Mouse (Mus musculus) liver, adult 2 months (tissue): ENCODE results near the gene Gm26620. TPM values are rescaled to one million over a fixed set of nuclear protein-coding genes. Genes with fewer than 3 reads are reported as not detected.

Experiments used
- DNase-seq: peaks from one replicate; pipeline ENCODE4 v3.0.0-alpha.2; 2011; ENCODE audit warnings: low read depth, low spot score; ENCODE audit errors: extremely low read depth
- H3K27ac ChIP-seq: fragments of 200-500 bp; replicated peaks from 2 replicates; pipeline ENCODE4 v1.5.1; 2012; ENCODE audit warnings: low read depth, mild to moderate bottlenecking, control low read depth, inconsistent platforms, low read length; ENCODE audit not compliant: insufficient read depth
- H3K27me3 ChIP-seq: fragments of 200-500 bp; 2 replicates; pipeline ENCODE4 v1.6.1; 2012; ENCODE audit warnings: mild to moderate bottlenecking, moderate library complexity, low read length, inconsistent platforms; ENCODE audit not compliant: control insufficient read depth, insufficient read depth
- H3K36me3 ChIP-seq: fragments of 200-500 bp; 2 replicates; pipeline ENCODE4 v1.6.1; 2012; ENCODE audit warnings: low read length, inconsistent platforms; ENCODE audit not compliant: control insufficient read depth, insufficient read depth
- H3K4me1 ChIP-seq: fragments of 200-500 bp; 2 replicates; pipeline ENCODE4 v1.6.1; 2011; ENCODE audit warnings: low read length; ENCODE audit not compliant: control insufficient read depth, insufficient read depth
- H3K4me3 ChIP-seq: fragments of 200-500 bp; 2 replicates; pipeline ENCODE4 v1.5.1; 2011; ENCODE audit warnings: low read depth, mild to moderate bottlenecking, control low read depth, low read length, moderate library complexity; ENCODE audit not compliant: insufficient read depth
- H3K79me2 ChIP-seq: fragments of 200-500 bp; 2 replicates; pipeline ENCODE4 v1.6.1; 2012; ENCODE audit warnings: inconsistent platforms, mild to moderate bottlenecking, low read length, moderate library complexity; ENCODE audit not compliant: control insufficient read depth, insufficient read depth
- H3K9ac ChIP-seq: fragments of 200-500 bp; 2 replicates; pipeline ENCODE4 v1.6.1; 2012; ENCODE audit warnings: low read depth, mild to moderate bottlenecking, control low read depth, inconsistent platforms, low read length
- CTCF ChIP-seq: fragments of 200-500 bp; IDR thresholded peaks from 2 replicates; pipeline ENCODE4 v1.5.1; 2011; ENCODE audit warnings: low read depth, low read length, control low read depth
- POLR2A ChIP-seq: fragments of 200-500 bp; IDR thresholded peaks from 2 replicates; pipeline ENCODE4 v1.6.1; 2011; ENCODE audit warnings: low read length, control low read depth; ENCODE audit not compliant: insufficient read depth; ENCODE audit errors: extremely low read depth
- WGBS: fragments of 180-500 bp; shearing (Covaris S2); methylation state at CpG from one replicate; pipeline ENCODE4 v1.1.7; 2018; 5-methylcytosine and 5-hydroxymethylcytosine counted together
- polyA plus RNA-seq: library from polyadenylated mRNA; depleted of rRNA; stranded (reverse); fragments of >200 nt; gene quantifications from 2 replicates; pipeline ENCODE4 v1.2.3, GENCODE M21; 2012
- total RNA-seq: library from RNA; depleted of rRNA; stranded (reverse); fragments of >200 nt; gene quantifications from 2 replicates; pipeline ENCODE4 v1.2.3, GENCODE M21; 2014

Gene Gm26620
- total and polyA plus RNA-seq, 2 experiments, result 0.59 to 0.74 TPM

- Histone ChIP-seq H3K9ac (no peak overlapping the region), H3K79me2 (no peaks in the 10 kb centered on the region), H3K27me3 (no peaks in the 10 kb centered on the region), H3K4me3 (no peak overlapping the region), H3K36me3 (no peaks in the 10 kb centered on the region), H3K27ac (no peak overlapping the region), H3K4me1 (peaks cover 1% of the 10 kb centered on the region; the same call in 1 of the 2 replicates)
- WGBS, result 52% methylated on average over 16 of the region's 16 CpGs
- TF ChIP-seq CTCF, result no peak
- peak; percentile 47 for DNase-seq
Observed at GRCm38 (mm10) chr1:170898413-170899075, 13.7 kb downstream of the Gm26620 start.

- no peaks in the 10 kb centered on the region for H3K79me2 ChIP-seq
- 21% methylated on average over 10 of the region's 10 CpGs for WGBS
- no peaks in the 10 kb centered on the region; the same call in 1 of the 2 replicates for H3K4me1 ChIP-seq
- H3K27ac ChIP-seq, result no peak overlapping the region
- H3K4me3 ChIP-seq, result no peak overlapping the region
- no peaks in the 10 kb centered on the region for H3K27me3 ChIP-seq
- TF ChIP-seq CTCF, result peak; percentile 48
- no peak for TF ChIP-seq POLR2A
- peak overlapping the region; percentile 55; the same call in 1 of the 2 replicates for H3K9ac ChIP-seq
- DNase-seq, result peak; percentile 56
- no peaks in the 10 kb centered on the region for H3K36me3 ChIP-seq
Observed at GRCm38 (mm10) chr1:170900799-170901467, 16.1 kb downstream of the Gm26620 start.

- Histone ChIP-seq H3K79me2 (no peaks in the 10 kb centered on the region), H3K9ac (no peak overlapping the region), H3K4me1 (no peaks in the 10 kb centered on the region; the same call in 1 of the 2 replicates), H3K27ac (no peak overlapping the region), H3K4me3 (no peak overlapping the region), H3K27me3 (no peaks in the 10 kb centered on the region), H3K36me3 (no peaks in the 10 kb centered on the region)
- DNase-seq, result peak; percentile 70
- TF ChIP-seq POLR2A (no peak), CTCF (peak; percentile 76)
- WGBS, result 36% methylated on average over 10 of the region's 10 CpGs
Observed at GRCm38 (mm10) chr1:170901536-170902238, 16.8 kb downstream of the Gm26620 start.

GRCm38 (mm10) chr1:170903485-170903884 lies 18.6 kb downstream of the Gm26620 start:
- Histone ChIP-seq H3K27ac (no peak overlapping the region), H3K36me3 (no peaks in the 10 kb centered on the region), H3K4me1 (no peaks in the 10 kb centered on the region), H3K79me2 (no peaks in the 10 kb centered on the region), H3K4me3 (no peak overlapping the region), H3K9ac (no peak overlapping the region), H3K27me3 (peaks cover 8% of the 10 kb centered on the region)
- peak; percentile 36 for DNase-seq
- 57% methylated on average over 5 of the region's 5 CpGs for WGBS
- TF ChIP-seq CTCF, result no peak
- no peak for TF ChIP-seq POLR2A

- Histone ChIP-seq H3K27ac (no peak overlapping the region), H3K27me3 (peaks cover 11% of the 10 kb centered on the region), H3K79me2 (no peaks in the 10 kb centered on the region), H3K36me3 (no peaks in the 10 kb centered on the region), H3K4me3 (peak overlapping the region; percentile 28; the same call in 1 of the 2 replicates), H3K4me1 (no peaks in the 10 kb centered on the region), H3K9ac (peak overlapping the region; percentile 67)
- TF ChIP-seq POLR2A, result no peak
- no peak for TF ChIP-seq CTCF
- whole genome bisulfite sequencing, result 34% methylated on average over 11 of the region's 11 CpGs
- DNase-seq, result no peak
Observed at GRCm38 (mm10) chr1:170907111-170907455, 22.2 kb downstream of the Gm26620 start.
